Mouse (Mus musculus) lung, adult 2 months (tissue): ENCODE measurements at regions not wholly inside any gene's neighbourhood (a gene's known extent, or its start where the extent isn't known, plus 50 kb on each side); places are given as distances from the start of the nearest gene placed in this dataset.

Source experiments
- CTCF ChIP-seq: fragments of 200-500 bp; IDR thresholded peaks from 2 replicates; pipeline ENCODE4 v1.5.1; 2011; ENCODE audit warnings: mild to moderate bottlenecking, low read length, control low read depth; ENCODE audit not compliant: insufficient read depth
- POLR2A ChIP-seq: fragments of 200-500 bp; IDR thresholded peaks from 2 replicates; pipeline ENCODE4 v1.6.1; 2011; ENCODE audit warnings: low read depth, mild to moderate bottlenecking, control low read depth, low read length, borderline replicate concordance; ENCODE audit errors: extremely low read depth

- TF ChIP-seq CTCF (no peak), POLR2A (no peak)
Observed at GRCm38 (mm10) chr10:118545966-118546365, 105.1 kb downstream of the Ifng start.
